Mouse (Mus musculus) heart, adult 18-20 months (tissue): ENCODE measurements around the gene Ccnd3. TPM values are rescaled to one million over a fixed set of nuclear protein-coding genes. Genes with fewer than 3 reads are reported as not detected.
A peak's percentile ranks its signal among the peaks of the same experiment; 100 is the strongest.
"Not testable (repeated sequence)": the region's sequence is repeated elsewhere in the genome, so short reads cannot be mapped to it uniquely, and the experiment has no call there.

ENCODE experiments used
- DNase-seq, 2 experiments: peaks; one replicate each; pipeline ENCODE4 v3.0.0; 2021 to 2022; ENCODE audit warnings: mixed read lengths in 1 of 2
- total RNA-seq, 2 experiments: library from RNA; stranded (reverse); gene quantifications; 2 replicates each; pipeline ENCODE4 v1.2.3; 2021

Gene Ccnd3
- total RNA-seq, 2 experiments from 2014 or later = 83.3 to 87.1 TPM

- peak; percentile 41 to 74 for DNase-seq
Measured at GRCm38 (mm10) chr17:47482401-47482800, 22.4 kb upstream of the Ccnd3 start.

GRCm38 (mm10) chr17:47484241-47484921, 20.5 kb upstream of the Ccnd3 start:
- DNase-seq = peak in 1 of 2 experiments; percentile 37

- DNase-seq = no peak
Measured at GRCm38 (mm10) chr17:47484993-47485392, 19.9 kb upstream of the Ccnd3 start.

- no peak for DNase-seq
Measured at GRCm38 (mm10) chr17:47485791-47486190, 19.1 kb upstream of the Ccnd3 start.

GRCm38 (mm10) chr17:47490791-47491190, 14.1 kb upstream of the Ccnd3 start:
- no peak for DNase-seq

GRCm38 (mm10) chr17:47492731-47493130, 12.1 kb upstream of the Ccnd3 start:
- no peak for DNase-seq

- DNase-seq = no peak
Measured at GRCm38 (mm10) chr17:47493653-47494052, 11.2 kb upstream of the Ccnd3 start.

GRCm38 (mm10) chr17:47494132-47494531, 10.7 kb upstream of the Ccnd3 start:
- DNase-seq = no peak

GRCm38 (mm10) chr17:47501531-47501930, 3.3 kb upstream of the Ccnd3 start:
- DNase-seq = no peak

- peak; percentile 95 to 96 for DNase-seq
Measured at GRCm38 (mm10) chr17:47501946-47502706, 2.7 kb upstream of the Ccnd3 start, which contains the start of gene Taf8. TSS of gene Taf8 (minus strand) at chr17:47502292.

- not testable (repeated sequence) for DNase-seq
Measured at GRCm38 (mm10) chr17:47502707-47503045, 2.2 kb upstream of the Ccnd3 start.

GRCm38 (mm10) chr17:47503689-47504088, 1.2 kb upstream of the Ccnd3 start:
- no peak for DNase-seq

- no peak for DNase-seq
Measured at GRCm38 (mm10) chr17:47504228-47504627, 623 bp upstream of the Ccnd3 start.

GRCm38 (mm10) chr17:47505566-47505965, 715 bp downstream of the Ccnd3 start:
- DNase-seq = no peak

GRCm38 (mm10) chr17:47506042-47506441, 1.2 kb downstream of the Ccnd3 start:
- DNase-seq = no peak

- DNase-seq = no peak
Measured at GRCm38 (mm10) chr17:47506697-47507096, 1.8 kb downstream of the Ccnd3 start.

- DNase-seq = no peak
Measured at GRCm38 (mm10) chr17:47507523-47507922, 2.7 kb downstream of the Ccnd3 start.

- DNase-seq = peak; percentile 98 to 99
Measured at GRCm38 (mm10) chr17:47508012-47508608, 3.3 kb downstream of the Ccnd3 start.

GRCm38 (mm10) chr17:47509031-47509705, 4.3 kb downstream of the Ccnd3 start:
- DNase-seq = no peak

GRCm38 (mm10) chr17:47511111-47512020, 6.5 kb downstream of the Ccnd3 start:
- DNase-seq = peak; percentile 99 to 100

- DNase-seq = peak in 1 of 2 experiments; percentile 78
Measured at GRCm38 (mm10) chr17:47512956-47513775, 8.3 kb downstream of the Ccnd3 start.
